Mouse (Mus musculus): ENCODE measurements around the gene Gm12800. TPM values are rescaled to one million over a fixed set of nuclear protein-coding genes. Genes with fewer than 3 reads are reported as not detected.
"Not testable (repeated sequence)": the region's sequence is repeated elsewhere in the genome, so short reads cannot be mapped to it uniquely, and the experiment has no call there.

The Gm12800 gene
- not detected in 2 replicates for polyA plus RNA-seq (2012; rRNA removed)

DNA sequence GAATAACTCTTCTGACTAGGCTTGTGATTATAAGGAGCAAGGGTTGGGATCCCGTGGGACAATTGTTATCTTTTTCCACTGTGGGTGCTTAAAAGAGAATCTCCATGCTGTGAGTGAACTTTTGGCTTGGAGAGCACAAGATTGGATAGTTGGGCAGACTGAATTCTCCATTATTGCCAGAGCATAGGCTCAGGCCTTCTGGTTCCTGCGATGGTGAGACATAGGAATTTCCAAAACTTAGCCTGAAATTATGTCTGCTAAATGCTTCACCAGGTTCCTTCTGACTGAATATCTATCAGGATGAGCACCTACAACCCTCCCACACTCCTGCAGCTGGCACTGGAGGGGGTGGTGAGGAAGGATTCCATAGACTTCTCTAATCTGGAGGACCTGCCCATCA is at the start of gene Gm12800:
TSS of gene Gm12800 (plus strand) at position 301 of the 400 bp plus-strand sequence.
- H3K4me3 ChIP-seq (ENCODE audit: insufficient read depth, low read depth, low read length); H3K27ac ChIP-seq (ENCODE audit: insufficient read depth, low read depth, low read length); H3K27me3 ChIP-seq (replicated peaks; ENCODE audit: control insufficient read depth, insufficient read depth, low read length); H3K4me1 ChIP-seq (ENCODE audit: control insufficient read depth, insufficient read depth, low read length); H3K36me3 ChIP-seq (ENCODE audit: control insufficient read depth, insufficient read depth, low read length); DNase-seq: not testable (repeated sequence)
- 74% methylated on average over 2 of the region's 2 CpGs for WGBS

DNA sequence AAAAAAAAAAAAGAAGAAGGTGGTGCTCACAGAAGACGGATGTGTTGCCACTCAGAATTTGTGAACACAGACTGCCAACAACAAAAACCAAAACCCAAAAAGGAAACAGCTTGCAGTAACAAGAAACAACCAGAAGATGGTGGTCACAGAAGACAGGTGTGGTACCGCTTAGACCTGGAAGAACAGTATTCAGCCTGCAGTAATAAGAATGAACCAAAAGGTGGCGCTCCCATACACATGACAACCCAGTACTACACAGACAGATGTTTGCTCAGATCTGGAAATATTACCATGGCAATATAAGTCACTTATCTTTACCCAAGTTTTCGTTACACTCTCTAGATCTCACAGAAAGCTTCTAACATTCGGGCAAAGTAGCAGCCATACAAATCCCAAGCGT is 48.0 kb upstream of the Gm12800 start:
- peak; percentile 60 for DNase-seq
- TF ChIP-seq POLR2A (IDR thresholded peaks at IDR 0.05; ENCODE audit: low read depth, low read length), result no peak
- 0 out of 2 replicates have a peak, but pooled peaks have one; percentile 26 for TF ChIP-seq CTCF (conservative IDR thresholded peaks at IDR 0.05; ENCODE audit: insufficient read depth, insufficient read length, low read depth, low read length)

DNA sequence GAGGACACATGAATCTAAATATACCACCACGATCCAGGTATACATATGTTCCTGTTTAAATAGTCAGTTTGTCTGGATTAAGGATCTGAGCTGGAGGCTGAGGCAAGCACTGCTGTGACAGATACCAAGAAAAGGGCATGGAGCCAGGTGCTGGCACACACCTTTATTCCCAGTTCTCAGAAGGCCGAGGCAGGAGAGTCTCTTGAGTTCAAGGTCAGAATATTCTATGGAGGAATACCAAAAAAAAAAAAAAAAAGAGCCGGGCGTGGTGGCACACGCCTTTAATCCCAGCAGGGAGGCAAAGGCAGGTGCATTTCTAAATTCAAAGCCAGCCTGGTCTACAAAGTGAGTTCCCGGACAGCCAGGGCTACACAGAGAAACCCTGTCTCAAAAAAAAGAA is 46.6 kb upstream of the Gm12800 start:
- no peaks in the 10 kb centered on the region for H3K4me1 ChIP-seq (ENCODE audit: control insufficient read depth, insufficient read depth, low read length)
- WGBS, result 88% methylated on average over 6 of the region's 6 CpGs
- no peak overlapping the region for H3K4me3 ChIP-seq (ENCODE audit: insufficient read depth, low read depth, low read length)
- H3K27me3 ChIP-seq (replicated peaks; ENCODE audit: control insufficient read depth, insufficient read depth, low read length), result no peaks in the 10 kb centered on the region
- no peak for DNase-seq
- no peaks in the 10 kb centered on the region for H3K36me3 ChIP-seq (ENCODE audit: control insufficient read depth, insufficient read depth, low read length)
- TF ChIP-seq CTCF (conservative IDR thresholded peaks at IDR 0.05; ENCODE audit: insufficient read depth, insufficient read length, low read depth, low read length), result no peak
- TF ChIP-seq POLR2A (IDR thresholded peaks at IDR 0.05; ENCODE audit: low read depth, low read length), result no peak
- no peak overlapping the region for H3K27ac ChIP-seq (ENCODE audit: insufficient read depth, low read depth, low read length)

More for the DNA sequence above, 48.0 kb upstream of the Gm12800 start:
- H3K36me3 ChIP-seq (ENCODE audit: control insufficient read depth, insufficient read depth, low read length), result no peaks in the 10 kb centered on the region
- no peaks in the 10 kb centered on the region for H3K4me1 ChIP-seq (ENCODE audit: control insufficient read depth, insufficient read depth, low read length)
- H3K4me3 ChIP-seq (ENCODE audit: insufficient read depth, low read depth, low read length), result no peak overlapping the region
- no peak overlapping the region for H3K27ac ChIP-seq (ENCODE audit: insufficient read depth, low read depth, low read length)
- WGBS, result 45% methylated on average over 6 of the region's 6 CpGs
- no peaks in the 10 kb centered on the region for H3K27me3 ChIP-seq (replicated peaks; ENCODE audit: control insufficient read depth, insufficient read depth, low read length)

DNA sequence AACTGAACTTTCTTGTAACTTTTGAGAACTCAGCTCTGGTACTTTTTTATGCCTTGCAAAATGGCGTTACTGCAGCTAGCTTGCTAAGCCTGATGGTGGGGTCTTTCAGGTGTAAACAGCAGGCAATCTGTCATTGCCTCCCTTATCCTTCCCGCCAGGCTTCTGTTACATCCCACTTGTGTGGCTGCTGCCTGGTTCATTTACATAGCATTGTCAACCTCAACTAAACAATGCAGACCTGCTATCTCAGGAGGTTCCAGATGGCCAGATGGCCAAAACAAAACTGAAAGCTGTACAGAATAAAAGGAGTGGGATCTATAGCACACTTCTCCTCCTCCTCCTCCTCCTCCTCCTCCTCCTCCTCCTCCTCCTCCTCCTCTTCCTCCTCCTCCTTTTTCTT is 36.9 kb upstream of the Gm12800 start:
- not testable (repeated sequence) for DNase-seq; H3K27ac ChIP-seq (ENCODE audit: insufficient read depth, low read depth, low read length); H3K36me3 ChIP-seq (ENCODE audit: control insufficient read depth, insufficient read depth, low read length); H3K27me3 ChIP-seq (replicated peaks; ENCODE audit: control insufficient read depth, insufficient read depth, low read length); H3K4me3 ChIP-seq (ENCODE audit: insufficient read depth, low read depth, low read length); H3K4me1 ChIP-seq (ENCODE audit: control insufficient read depth, insufficient read depth, low read length)
- WGBS, result 59% methylated on average over 2 of the region's 2 CpGs

DNA sequence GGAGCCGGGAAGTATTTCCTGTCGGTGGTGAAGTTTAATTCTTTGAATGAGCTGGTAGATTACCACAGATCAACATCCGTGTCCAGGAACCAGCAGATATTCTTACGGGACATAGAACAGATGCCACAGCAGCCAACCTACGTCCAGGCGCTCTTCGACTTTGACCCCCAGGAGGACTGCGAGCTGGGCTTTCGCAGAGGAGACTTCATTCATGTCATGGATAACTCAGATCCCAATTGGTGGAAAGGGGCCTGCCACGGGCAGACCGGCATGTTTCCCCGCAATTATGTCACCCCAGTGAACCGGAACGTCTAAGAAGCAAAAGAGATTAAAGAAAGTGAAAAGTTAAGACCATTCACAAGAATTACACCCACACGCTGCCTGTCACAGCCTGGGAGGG is 33.2 kb upstream of the Gm12800 start:
- 37% methylated on average over 15 of the region's 15 CpGs for WGBS
- H3K36me3 ChIP-seq (ENCODE audit: control insufficient read depth, insufficient read depth, low read length); H3K27ac ChIP-seq (ENCODE audit: insufficient read depth, low read depth, low read length); H3K4me3 ChIP-seq (ENCODE audit: insufficient read depth, low read depth, low read length); H3K4me1 ChIP-seq (ENCODE audit: control insufficient read depth, insufficient read depth, low read length); H3K27me3 ChIP-seq (replicated peaks; ENCODE audit: control insufficient read depth, insufficient read depth, low read length): not testable (repeated sequence)
- DNase-seq, result peak; percentile 12

DNA sequence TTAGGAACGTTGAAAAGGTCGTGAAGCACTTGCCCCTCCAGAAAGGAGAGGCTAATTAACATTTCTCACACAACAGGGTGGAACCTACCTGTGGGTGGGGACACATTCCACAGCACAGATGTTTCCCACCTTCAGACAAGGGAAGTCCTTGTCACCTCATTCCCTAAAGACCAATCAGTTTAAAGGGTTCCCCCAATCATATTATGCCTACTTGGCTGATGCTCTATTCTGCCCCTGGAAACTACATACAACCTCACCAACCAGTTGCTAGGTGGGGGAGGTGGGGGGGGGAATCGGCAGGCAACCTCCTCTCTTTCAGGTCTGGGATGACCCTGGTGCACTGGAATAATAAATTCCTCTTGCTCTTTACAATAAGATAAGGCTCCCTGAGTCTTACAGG is 25.3 kb upstream of the Gm12800 start:
- H3K4me1 ChIP-seq (ENCODE audit: control insufficient read depth, insufficient read depth, low read length), result no peaks in the 10 kb centered on the region
- no peak overlapping the region for H3K27ac ChIP-seq (ENCODE audit: insufficient read depth, low read depth, low read length)
- no peak overlapping the region for H3K4me3 ChIP-seq (ENCODE audit: insufficient read depth, low read depth, low read length)
- H3K27me3 ChIP-seq (replicated peaks; ENCODE audit: control insufficient read depth, insufficient read depth, low read length), result no peaks in the 10 kb centered on the region
- DNase-seq, result no peak
- TF ChIP-seq POLR2A (IDR thresholded peaks at IDR 0.05; ENCODE audit: low read depth, low read length), result no peak
- no peak for TF ChIP-seq CTCF (conservative IDR thresholded peaks at IDR 0.05; ENCODE audit: insufficient read depth, insufficient read length, low read depth, low read length)
- WGBS, result 17% methylated on average over 3 of the region's 3 CpGs
- no peaks in the 10 kb centered on the region for H3K36me3 ChIP-seq (ENCODE audit: control insufficient read depth, insufficient read depth, low read length)

DNA sequence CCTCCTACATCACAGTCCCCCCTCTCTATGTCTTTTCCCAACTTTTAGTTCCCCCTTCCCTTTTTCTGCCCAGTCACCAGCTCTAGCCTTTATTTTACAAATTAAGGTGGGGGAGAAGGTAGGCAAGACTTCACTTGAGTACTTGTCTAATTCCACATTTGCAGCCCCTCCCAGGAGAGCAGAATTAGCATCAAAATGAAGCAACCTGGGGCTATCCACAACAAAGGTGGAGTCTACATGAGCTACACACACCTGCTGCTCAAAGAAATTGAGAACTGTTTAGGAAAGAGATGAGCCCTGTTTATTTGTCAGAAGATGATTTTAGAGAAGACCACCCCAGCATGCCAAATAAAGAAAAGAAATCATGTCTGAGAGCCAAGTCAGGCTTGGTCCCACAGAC is 19.5 kb upstream of the Gm12800 start:
- Histone ChIP-seq H3K4me1 (ENCODE audit: control insufficient read depth, insufficient read depth, low read length) (no peaks in the 10 kb centered on the region), H3K4me3 (ENCODE audit: insufficient read depth, low read depth, low read length) (no peak overlapping the region), H3K27ac (ENCODE audit: insufficient read depth, low read depth, low read length) (no peak overlapping the region), H3K27me3 (replicated peaks; ENCODE audit: control insufficient read depth, insufficient read depth, low read length) (no peaks in the 10 kb centered on the region), H3K36me3 (ENCODE audit: control insufficient read depth, insufficient read depth, low read length) (no peaks in the 10 kb centered on the region)
- TF ChIP-seq POLR2A (IDR thresholded peaks at IDR 0.05; ENCODE audit: low read depth, low read length) (no peak), CTCF (conservative IDR thresholded peaks at IDR 0.05; ENCODE audit: insufficient read depth, insufficient read length, low read depth, low read length) (no peak)
- DNase-seq, result no peak

DNA sequence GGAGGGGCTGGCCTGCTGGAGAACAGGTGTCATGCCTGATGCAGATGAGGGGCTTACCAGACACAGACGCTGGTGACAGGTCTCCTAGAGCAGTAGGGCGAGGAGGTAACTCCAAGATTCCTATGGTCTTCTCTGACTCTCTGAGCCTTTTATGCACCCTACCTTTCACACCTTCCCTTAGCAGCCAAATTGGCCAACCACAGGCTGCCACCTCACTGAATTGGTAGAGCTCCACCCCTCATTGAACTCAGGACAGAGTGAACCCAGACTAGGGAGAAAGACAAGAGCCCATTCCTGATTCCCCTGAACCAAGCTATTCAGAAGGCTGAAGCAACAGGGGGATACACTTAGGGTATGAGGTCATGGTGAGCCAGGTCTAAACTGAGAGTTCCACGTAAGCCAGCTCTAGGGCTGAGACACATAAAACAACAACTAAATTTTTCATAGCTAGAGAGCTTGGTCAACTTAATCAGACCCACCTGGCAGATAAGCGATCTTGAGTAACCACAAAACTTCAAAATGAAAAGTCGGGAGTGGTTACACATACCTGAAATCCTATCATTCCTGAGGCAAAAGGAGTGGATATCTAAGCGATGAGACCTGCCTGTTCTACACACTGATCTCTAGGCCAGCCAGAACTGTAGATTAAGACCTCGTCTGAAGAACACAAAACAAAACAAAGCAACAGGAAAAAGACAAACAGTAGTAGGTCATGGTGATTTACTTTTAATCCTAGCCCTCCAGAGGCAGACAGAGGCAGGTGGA is 15.1 kb upstream of the Gm12800 start, which contains the start of gene C130073F10Rik:
TSS of gene C130073F10Rik (minus strand) at position 134 of the 765 bp plus-strand sequence.
- no peak for DNase-seq
- Histone ChIP-seq H3K27ac (ENCODE audit: insufficient read depth, low read depth, low read length) (no peak within 1 kb of the TSS), H3K4me1 (ENCODE audit: control insufficient read depth, insufficient read depth, low read length) (no peaks in the 10 kb centered on the region), H3K36me3 (ENCODE audit: control insufficient read depth, insufficient read depth, low read length) (no peaks in the 10 kb centered on the region), H3K27me3 (replicated peaks; ENCODE audit: control insufficient read depth, insufficient read depth, low read length) (no peaks in the 10 kb centered on the region), H3K4me3 (ENCODE audit: insufficient read depth, low read depth, low read length) (no peak within 1 kb of the TSS)
- WGBS, result 79% methylated on average over 7 of the region's 7 CpGs
- TF ChIP-seq CTCF (conservative IDR thresholded peaks at IDR 0.05; ENCODE audit: insufficient read depth, insufficient read length, low read depth, low read length) (no peak), POLR2A (IDR thresholded peaks at IDR 0.05; ENCODE audit: low read depth, low read length) (no peak)

DNA sequence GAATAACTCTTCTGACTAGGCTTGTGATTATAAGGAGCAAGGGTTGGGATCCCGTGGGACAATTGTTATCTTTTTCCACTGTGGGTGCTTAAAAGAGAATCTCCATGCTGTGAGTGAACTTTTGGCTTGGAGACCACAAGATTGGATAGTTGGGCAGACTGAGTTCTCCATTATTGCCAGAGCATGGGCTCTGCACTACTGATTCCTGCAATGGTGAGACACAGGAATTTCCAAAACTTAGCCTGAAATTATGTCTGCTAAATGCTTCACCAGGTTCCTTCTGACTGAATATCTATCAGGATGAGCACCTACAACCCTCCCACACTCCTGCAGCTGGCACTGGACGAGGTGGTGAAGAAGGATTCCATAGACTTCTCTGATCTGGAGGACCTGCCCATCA is 31.2 kb downstream of the Gm12800 start, which contains the start of gene Gm12794:
TSS of gene Gm12794 (plus strand) at position 301 of the 400 bp plus-strand sequence.
- not testable (repeated sequence) for H3K27me3 ChIP-seq (replicated peaks; ENCODE audit: control insufficient read depth, insufficient read depth, low read length); H3K4me3 ChIP-seq (ENCODE audit: insufficient read depth, low read depth, low read length); DNase-seq; H3K36me3 ChIP-seq (ENCODE audit: control insufficient read depth, insufficient read depth, low read length); H3K4me1 ChIP-seq (ENCODE audit: control insufficient read depth, insufficient read depth, low read length); H3K27ac ChIP-seq (ENCODE audit: insufficient read depth, low read depth, low read length)
- WGBS, result 58% methylated on average over 2 of the region's 2 CpGs
